ENCODE assay signal across 7 mouse cellular contexts in genomic region chr17:56030919-56031318, GRCm38 (mm10). TPM values are rescaled to one million over a fixed set of nuclear protein-coding genes. Genes with fewer than 3 reads are reported as not detected.
DNase-seq lines count a peak whose midpoint lies in the region; ATAC-seq lines count a peak whose summit lies in the region.

No protein-coding gene starts in this region.

- 38% methylated on average over 5 of the region's 5 CpGs for WGBS in kidney, embryonic 14.5 days

- 0 out of 2 replicates have a peak overlapping the region, but pooled peaks have one; percentile 12 for H3K9ac ChIP-seq in kidney, embryonic 14.5 days (ENCODE audit: low read depth, low read length)

- no peaks in the 10 kb centered on the region for H3K9me3 ChIP-seq in kidney, embryonic 14.5 days (ENCODE audit: control insufficient read depth, low read length)
- no peaks in the 10 kb centered on the region for H3K9me3 ChIP-seq in megakaryocyte, embryonic 14.5 days

- no peak overlapping the region for H3K4me2 ChIP-seq in kidney, embryonic 14.5 days (replicated peaks; ENCODE audit: low read depth, low read length)

- peak; percentile 41 for DNase-seq in ovary, adult 18-20 months (ENCODE audit: low spot score)
- DNase-seq in ovary, postnatal 10 days (ENCODE audit: low spot score) = no peak
- peak; percentile 61 for DNase-seq in cerebellum, adult 9-10 months
- no peak for DNase-seq in neural tube, embryonic 10.5 days (ENCODE audit: extremely low spot score, low spot score)
- DNase-seq in gastrocnemius, postnatal 4 days (ENCODE audit: low spot score in 2 of 2) = no peak

- H3K27ac ChIP-seq in kidney, embryonic 14.5 days (ENCODE audit: low read depth, low read length) = no peak overlapping the region

- peak; percentile 39; the same call in 1 of the 2 replicates for ATAC-seq in kidney, embryonic 14.5 days (ENCODE audit: low FRiP score, low TSS enrichment)

- H3K4me3 ChIP-seq in kidney, embryonic 14.5 days (ENCODE audit: low read length) = no peak overlapping the region
- peak overlapping the region; percentile 90 for H3K4me3 ChIP-seq in megakaryocyte, embryonic 14.5 days (replicated peaks)

- H3K4me1 ChIP-seq in kidney, embryonic 14.5 days (ENCODE audit: control insufficient read depth, insufficient read depth, low read length) = peaks cover 30% of the 10 kb centered on the region
- peaks cover 94% of the 10 kb centered on the region for H3K4me1 ChIP-seq in megakaryocyte, embryonic 14.5 days

- peaks cover 36% of the 10 kb centered on the region for H3K36me3 ChIP-seq in kidney, embryonic 14.5 days (ENCODE audit: control insufficient read depth, insufficient read depth, low read length)
- peaks cover 85% of the 10 kb centered on the region for H3K36me3 ChIP-seq in megakaryocyte, embryonic 14.5 days (replicated peaks; ENCODE audit: low read length)

- no peaks in the 10 kb centered on the region for H3K27me3 ChIP-seq in kidney, embryonic 14.5 days (ENCODE audit: control insufficient read depth, insufficient read depth, low read length)
- no peaks in the 10 kb centered on the region for H3K27me3 ChIP-seq in megakaryocyte, embryonic 14.5 days (replicated peaks)

RNA-seq across cellular contexts. Expression of gene Sh3gl1, which starts 5.5 kb away (rescaled TPM):
- polyA plus RNA-seq in kidney, embryonic 14.5 days (2014; fragmentation: Nextera tagmentation; extraction: Ambion mirVana) = 145 and 155 TPM in 2 replicates
- polyA plus RNA-seq in megakaryocyte, embryonic 14.5 days (2012; ENCODE audit: insufficient read depth, low replicate concordance) = 115 and 286 TPM in 2 replicates
- total RNA-seq in gastrocnemius, postnatal 4 days (2021) = 10 to 100 TPM; 56.0 to 59.9 TPM

RNA-seq across cellular contexts. Expression of gene Chaf1a, which starts 9.3 kb away (rescaled TPM):
- 14.1 and 25.4 TPM in 2 replicates for polyA plus RNA-seq in kidney, embryonic 14.5 days (2014; fragmentation: Nextera tagmentation; extraction: Ambion mirVana)
- 17.0 and 33.8 TPM in 2 replicates for polyA plus RNA-seq in megakaryocyte, embryonic 14.5 days (2012; ENCODE audit: insufficient read depth, low replicate concordance)
- 10 to 100 TPM; 13.4 to 14.0 TPM for total RNA-seq in gastrocnemius, postnatal 4 days (2021)

RNA-seq across cellular contexts. Expression of gene Mpnd, which starts 25.4 kb away (rescaled TPM):
- 110 and 112 TPM in 2 replicates for polyA plus RNA-seq in kidney, embryonic 14.5 days (2014; fragmentation: Nextera tagmentation; extraction: Ambion mirVana)
- 4.4 and 22.7 TPM in 2 replicates for polyA plus RNA-seq in megakaryocyte, embryonic 14.5 days (2012; ENCODE audit: insufficient read depth, low replicate concordance)
- 10 to 100 TPM; 32.7 to 44.3 TPM for total RNA-seq in gastrocnemius, postnatal 4 days (2021)

RNA-seq across cellular contexts. Expression of gene Stap2, which starts 25.5 kb away (rescaled TPM):
- 13.7 and 14.6 TPM in 2 replicates for polyA plus RNA-seq in kidney, embryonic 14.5 days (2014; fragmentation: Nextera tagmentation; extraction: Ambion mirVana)
- 0.21 TPM in 1 of 2 replicates, not detected in the other for polyA plus RNA-seq in megakaryocyte, embryonic 14.5 days (2012; ENCODE audit: insufficient read depth, low replicate concordance)
- total RNA-seq in gastrocnemius, postnatal 4 days (2021) = 1 to 10 TPM; 7.0 TPM

RNA-seq across cellular contexts. Expression of gene Ubxn6, which starts 43.9 kb away (rescaled TPM):
- 34.4 and 42.8 TPM in 2 replicates for polyA plus RNA-seq in kidney, embryonic 14.5 days (2014; fragmentation: Nextera tagmentation; extraction: Ambion mirVana)
- polyA plus RNA-seq in megakaryocyte, embryonic 14.5 days (2012; ENCODE audit: insufficient read depth, low replicate concordance) = 75.0 and 97.7 TPM in 2 replicates
- total RNA-seq in gastrocnemius, postnatal 4 days (2021) = 10 to 100 TPM; 45.7 to 46.1 TPM

Comparison
In these comparisons a context has a peak if more than half of its experiments do, and no peak if none do; other contexts are left out.
1. DNase-seq: peak in ovary, adult 18-20 months (single experiment) and cerebellum, adult 9-10 months (single experiment); none in ovary, postnatal 10 days (single experiment), neural tube, embryonic 10.5 days (single experiment) and gastrocnemius, postnatal 4 days (0 of 2).